Mouse (Mus musculus): ENCODE data around the gene Arhgap24. TPM values are rescaled to one million over a fixed set of nuclear protein-coding genes. Genes with fewer than 3 reads are reported as not detected.

Arhgap24 gene
- polyA plus RNA-seq, 1 experiment from 2014 or later = 7.2 TPM

- no peaks in the 10 kb centered on the region for H3K9me3 ChIP-seq
- H3K4me1 ChIP-seq (replicated peaks) = peaks cover 17% of the 10 kb centered on the region
- 78% methylated on average over 6 of the region's 6 CpGs for WGBS
- no peaks in the 10 kb centered on the region for H3K36me3 ChIP-seq
- no peak overlapping the region for H3K4me2 ChIP-seq
- no peak for ATAC-seq (ENCODE audit: low FRiP score)
- no peak overlapping the region for H3K9ac ChIP-seq
- no peaks in the 10 kb centered on the region for H3K27me3 ChIP-seq
- no peak overlapping the region for H3K4me3 ChIP-seq
- no peak overlapping the region for H3K27ac ChIP-seq
Observed at GRCm38 (mm10) chr5:102766311-102767057, 285.3 kb downstream of the Arhgap24 start.

- Histone ChIP-seq H3K9ac (no peak overlapping the region), H3K9me3 (no peaks in the 10 kb centered on the region), H3K36me3 (no peaks in the 10 kb centered on the region), H3K4me2 (no peak overlapping the region), H3K27me3 (no peaks in the 10 kb centered on the region), H3K27ac (no peak overlapping the region), H3K4me1 (replicated peaks) (peaks cover 17% of the 10 kb centered on the region), H3K4me3 (no peak overlapping the region)
- ATAC-seq (ENCODE audit: low FRiP score) = no peak
- 81% methylated on average over 4 of the region's 4 CpGs for WGBS
Observed at GRCm38 (mm10) chr5:102767058-102767444, 285.9 kb downstream of the Arhgap24 start.

GRCm38 (mm10) chr5:102767822-102768221, 286.6 kb downstream of the Arhgap24 start:
- ATAC-seq (ENCODE audit: low FRiP score) = no peak
- no peaks in the 10 kb centered on the region for H3K27me3 ChIP-seq
- no peak overlapping the region for H3K27ac ChIP-seq
- peaks cover 17% of the 10 kb centered on the region for H3K4me1 ChIP-seq (replicated peaks)
- no peaks in the 10 kb centered on the region for H3K9me3 ChIP-seq
- H3K9ac ChIP-seq = no peak overlapping the region
- WGBS = 78% methylated on average over 7 of the region's 7 CpGs
- no peak overlapping the region for H3K4me3 ChIP-seq
- H3K36me3 ChIP-seq = no peaks in the 10 kb centered on the region
- no peak overlapping the region for H3K4me2 ChIP-seq

- Histone ChIP-seq H3K9ac (no peak overlapping the region), H3K27ac (no peak overlapping the region), H3K4me2 (0 out of 2 replicates have a peak overlapping the region, but pooled peaks have one; percentile 6), H3K27me3 (no peaks in the 10 kb centered on the region), H3K4me1 (replicated peaks) (peaks cover 17% of the 10 kb centered on the region), H3K9me3 (no peaks in the 10 kb centered on the region), H3K36me3 (no peaks in the 10 kb centered on the region), H3K4me3 (no peak overlapping the region)
- WGBS = 57% methylated on average over 12 of the region's 12 CpGs
- ATAC-seq (ENCODE audit: low FRiP score) = peak; percentile 69; the same call in 1 of the 2 replicates
Observed at GRCm38 (mm10) chr5:102768385-102769080, 287.3 kb downstream of the Arhgap24 start.

- 77% methylated on average over 7 of the region's 7 CpGs for WGBS
- H3K4me2 ChIP-seq = no peak overlapping the region
- ATAC-seq (ENCODE audit: low FRiP score) = no peak
Observed at GRCm38 (mm10) chr5:102770611-102771010, 289.4 kb downstream of the Arhgap24 start.

GRCm38 (mm10) chr5:102774500-102774899, 293.3 kb downstream of the Arhgap24 start:
- ATAC-seq (ENCODE audit: low FRiP score) = no peak

More at GRCm38 (mm10) chr5:102770611-102771010, 289.4 kb downstream of the Arhgap24 start:
- Histone ChIP-seq H3K27ac (no peak overlapping the region), H3K36me3 (no peaks in the 10 kb centered on the region), H3K9ac (no peak overlapping the region), H3K27me3 (no peaks in the 10 kb centered on the region), H3K4me3 (no peak overlapping the region), H3K9me3 (no peaks in the 10 kb centered on the region), H3K4me1 (replicated peaks) (peaks cover 21% of the 10 kb centered on the region)

GRCm38 (mm10) chr5:102777255-102777654, 296.1 kb downstream of the Arhgap24 start:
- Histone ChIP-seq H3K4me2 (no peak overlapping the region), H3K4me3 (no peak overlapping the region), H3K27me3 (no peaks in the 10 kb centered on the region), H3K9me3 (no peaks in the 10 kb centered on the region), H3K36me3 (no peaks in the 10 kb centered on the region), H3K9ac (no peak overlapping the region), H3K27ac (no peak overlapping the region), H3K4me1 (replicated peaks) (peaks cover 8% of the 10 kb centered on the region)
- ATAC-seq (ENCODE audit: low FRiP score) = no peak
- WGBS = 95% methylated on average over 9 of the region's 9 CpGs

More at GRCm38 (mm10) chr5:102774500-102774899, 293.3 kb downstream of the Arhgap24 start:
- no peak overlapping the region for H3K4me3 ChIP-seq
- H3K36me3 ChIP-seq = no peaks in the 10 kb centered on the region
- WGBS = 24% methylated on average over 4 of the region's 4 CpGs
- no peak overlapping the region for H3K4me2 ChIP-seq
- no peak overlapping the region for H3K9ac ChIP-seq
- no peaks in the 10 kb centered on the region for H3K27me3 ChIP-seq
- no peak overlapping the region for H3K27ac ChIP-seq
- peaks cover 8% of the 10 kb centered on the region for H3K4me1 ChIP-seq (replicated peaks)
- H3K9me3 ChIP-seq = no peaks in the 10 kb centered on the region

- Histone ChIP-seq H3K36me3 (no peaks in the 10 kb centered on the region), H3K27ac (peak overlapping the region; percentile 12; the same call in 1 of the 2 replicates), H3K4me1 (replicated peaks) (peaks cover 8% of the 10 kb centered on the region), H3K4me2 (no peak overlapping the region), H3K27me3 (no peaks in the 10 kb centered on the region), H3K9me3 (no peaks in the 10 kb centered on the region), H3K9ac (no peak overlapping the region), H3K4me3 (no peak overlapping the region)
- 87% methylated on average over 9 of the region's 9 CpGs for WGBS
- ATAC-seq (ENCODE audit: low FRiP score) = no peak
Observed at GRCm38 (mm10) chr5:102777852-102778251, 296.7 kb downstream of the Arhgap24 start.

GRCm38 (mm10) chr5:102778253-102778652, 297.1 kb downstream of the Arhgap24 start:
- Histone ChIP-seq H3K36me3 (no peaks in the 10 kb centered on the region), H3K27ac (peak overlapping the region; percentile 12; the same call in 1 of the 2 replicates), H3K9ac (no peak overlapping the region), H3K4me3 (no peak overlapping the region), H3K4me2 (no peak overlapping the region), H3K9me3 (no peaks in the 10 kb centered on the region), H3K4me1 (replicated peaks) (peaks cover 8% of the 10 kb centered on the region), H3K27me3 (no peaks in the 10 kb centered on the region)
- 0 out of 2 replicates have a peak, but pooled peaks have one; percentile 49 for ATAC-seq (ENCODE audit: low FRiP score)
- 54% methylated on average over 5 of the region's 5 CpGs for WGBS

- no peaks in the 10 kb centered on the region for H3K36me3 ChIP-seq
- no peak for ATAC-seq (ENCODE audit: low FRiP score)
- 62% methylated on average over 4 of the region's 4 CpGs for WGBS
- no peak overlapping the region for H3K9ac ChIP-seq
- H3K9me3 ChIP-seq = no peaks in the 10 kb centered on the region
- no peak overlapping the region for H3K4me3 ChIP-seq
- no peak overlapping the region for H3K27ac ChIP-seq
- 0 out of 2 replicates have a peak, but pooled peaks cover 3% of the 10 kb centered on the region for H3K4me1 ChIP-seq (replicated peaks)
- H3K27me3 ChIP-seq = no peaks in the 10 kb centered on the region
- H3K4me2 ChIP-seq = no peak overlapping the region
Observed at GRCm38 (mm10) chr5:102783585-102783984, 302.4 kb downstream of the Arhgap24 start.

GRCm38 (mm10) chr5:102786123-102786522, 304.9 kb downstream of the Arhgap24 start:
- Histone ChIP-seq H3K9ac (no peak overlapping the region), H3K27ac (no peak overlapping the region), H3K36me3 (no peaks in the 10 kb centered on the region), H3K4me1 (replicated peaks) (peaks cover 14% of the 10 kb centered on the region), H3K9me3 (no peaks in the 10 kb centered on the region), H3K4me2 (no peak overlapping the region), H3K27me3 (no peaks in the 10 kb centered on the region), H3K4me3 (no peak overlapping the region)
- 73% methylated on average over 2 of the region's 2 CpGs for WGBS
- no peak for ATAC-seq (ENCODE audit: low FRiP score)

- 82% methylated on average over 3 of the region's 3 CpGs for WGBS
- no peaks in the 10 kb centered on the region for H3K9me3 ChIP-seq
- no peaks in the 10 kb centered on the region for H3K36me3 ChIP-seq
- peaks cover 19% of the 10 kb centered on the region for H3K4me1 ChIP-seq (replicated peaks)
- H3K4me3 ChIP-seq = no peak overlapping the region
- no peak for ATAC-seq (ENCODE audit: low FRiP score)
- H3K27ac ChIP-seq = no peak overlapping the region
- no peaks in the 10 kb centered on the region for H3K27me3 ChIP-seq
- H3K4me2 ChIP-seq = no peak overlapping the region
- no peak overlapping the region for H3K9ac ChIP-seq
Observed at GRCm38 (mm10) chr5:102788437-102788836, 307.2 kb downstream of the Arhgap24 start.

All from hindbrain, embryonic 13.5 days (tissue).